Mouse (Mus musculus): Measurements from ENCODE around the gene Cdh12. TPM values are rescaled to one million over a fixed set of nuclear protein-coding genes. Genes with fewer than 3 reads are reported as not detected.

Cdh12 gene
- polyA plus RNA-seq, 3 experiments from 2014 or later, result not detected

DNA sequence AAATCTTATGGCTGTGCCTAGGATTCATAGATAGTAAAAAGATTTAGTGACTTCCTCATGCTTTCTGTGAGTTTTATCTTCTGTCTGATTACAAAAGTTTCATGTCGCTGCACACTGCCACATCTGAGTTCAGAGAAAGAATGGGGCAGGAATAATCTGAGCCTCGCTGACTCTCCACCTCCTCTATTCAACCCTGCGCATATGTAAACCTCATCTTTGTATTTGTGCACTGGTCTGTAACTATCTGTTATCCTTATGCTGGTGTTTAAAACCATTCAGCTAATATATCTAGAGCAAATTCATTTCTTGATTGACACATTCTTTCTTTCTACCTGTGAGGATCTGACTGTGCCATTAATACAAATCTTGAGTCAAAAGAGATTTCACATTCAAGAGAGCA is 944.0 kb downstream of the Cdh12 start:
- ATAC-seq, result no peak

DNA sequence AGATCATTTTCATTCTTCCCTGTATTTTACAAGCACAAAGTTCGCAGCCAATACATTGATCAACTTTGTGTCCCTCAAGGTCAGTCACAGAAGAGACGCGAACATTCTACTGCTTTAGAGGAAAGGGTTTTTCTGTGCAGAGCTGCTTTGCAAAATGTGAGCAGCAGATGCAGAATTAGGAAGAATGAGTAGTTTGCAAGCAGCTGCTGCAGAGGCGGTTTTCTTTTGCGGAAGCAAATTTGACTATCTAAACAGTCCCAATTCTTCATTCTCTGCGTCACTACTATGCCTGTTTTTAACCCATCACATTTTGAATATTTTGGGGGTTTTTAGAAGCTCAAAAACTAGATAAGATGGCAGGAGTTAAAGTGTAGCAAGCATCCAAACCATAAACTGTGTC is 956.1 kb downstream of the Cdh12 start:
- ATAC-seq, result no peak

DNA sequence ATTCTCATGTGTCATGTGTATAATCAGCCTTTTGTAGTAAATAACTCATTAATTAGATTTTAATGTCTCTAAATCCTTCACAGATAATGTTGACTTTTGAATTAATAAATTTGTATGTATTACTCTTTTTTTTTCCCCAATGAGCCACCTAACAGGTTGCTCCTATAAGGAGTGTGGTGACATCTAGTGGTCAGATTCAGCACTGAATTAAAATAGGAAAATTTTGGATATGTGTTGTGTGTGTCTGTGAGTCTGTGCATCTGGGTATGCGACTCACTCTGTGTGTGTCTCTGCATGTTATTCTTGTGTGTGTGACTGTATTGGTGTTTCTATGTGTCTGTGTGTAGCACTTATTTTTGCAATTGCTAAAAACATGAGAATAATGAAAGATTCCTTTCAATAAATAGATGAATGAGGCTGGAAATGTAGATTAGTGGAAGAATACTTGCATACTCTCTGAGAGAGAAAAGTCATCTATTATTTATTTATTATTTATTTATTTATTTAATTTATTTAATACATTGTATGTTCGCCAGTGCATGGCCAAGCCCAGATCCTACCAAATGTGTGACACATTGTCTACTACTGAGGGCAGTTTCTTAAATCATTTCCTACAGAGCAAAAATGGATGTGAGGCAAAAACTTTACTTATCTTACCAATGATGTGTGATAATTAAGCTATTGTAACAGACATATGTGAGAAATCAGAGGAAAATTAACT is 958.4 kb downstream of the Cdh12 start:
- no peak for ATAC-seq

DNA sequence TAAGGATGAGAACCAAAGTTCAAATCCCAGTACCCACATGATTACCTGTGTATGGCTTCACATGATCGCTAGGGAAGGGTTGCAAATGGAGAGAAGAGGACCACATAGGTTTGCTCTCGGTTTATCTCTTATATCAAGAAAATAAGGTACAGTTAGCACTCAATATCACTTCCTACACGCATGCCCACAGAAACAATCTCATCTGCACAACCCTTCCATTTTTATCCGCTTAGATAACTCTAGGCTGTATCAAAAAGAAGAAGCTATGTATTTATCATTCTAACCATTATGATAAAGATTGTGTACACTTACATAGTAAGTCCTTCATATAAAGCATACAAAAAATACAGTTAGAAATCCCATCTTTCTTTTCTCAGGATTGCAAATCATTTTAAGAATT is 988.3 kb downstream of the Cdh12 start:
- no peak for ATAC-seq

DNA sequence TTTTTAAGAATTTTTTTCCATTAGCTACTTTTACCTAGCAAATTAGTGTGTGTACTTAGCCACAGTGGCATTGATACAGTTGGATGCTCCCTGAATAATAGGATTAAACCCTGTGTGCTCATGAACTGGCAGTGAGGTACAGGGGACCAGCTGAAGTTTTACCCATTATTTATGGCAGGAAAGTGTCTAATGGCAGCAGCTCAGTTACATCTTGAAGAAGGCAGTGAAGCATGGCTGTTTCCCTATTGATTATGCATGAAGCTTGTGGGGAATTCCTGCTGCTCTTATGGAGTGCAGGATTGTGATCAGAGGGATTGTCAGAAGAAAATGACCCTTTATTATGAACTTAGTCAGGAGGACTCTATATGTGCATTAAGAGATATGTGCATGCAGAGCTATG is 988.9 kb downstream of the Cdh12 start:
- ATAC-seq, result no peak

DNA sequence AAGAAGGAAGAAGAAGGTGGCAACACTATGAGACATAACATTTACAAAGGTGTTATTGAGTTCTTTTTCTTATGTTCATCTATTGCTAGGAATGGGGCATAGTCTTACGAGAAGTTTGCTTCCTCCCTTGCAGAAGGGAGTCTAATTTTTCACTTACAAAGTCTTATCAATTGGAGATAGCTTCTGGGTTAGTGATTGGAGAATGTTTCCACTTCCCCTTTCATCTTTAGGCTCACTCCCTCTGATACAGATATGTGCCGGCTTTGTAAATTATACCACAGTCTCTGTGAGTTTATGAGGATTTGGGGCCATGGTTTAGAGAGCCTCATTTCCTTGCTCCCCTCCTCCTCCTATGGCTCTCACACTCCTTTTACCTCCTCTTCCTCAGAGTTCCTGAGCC is 1009.0 kb downstream of the Cdh12 start:
- no peak for ATAC-seq

DNA sequence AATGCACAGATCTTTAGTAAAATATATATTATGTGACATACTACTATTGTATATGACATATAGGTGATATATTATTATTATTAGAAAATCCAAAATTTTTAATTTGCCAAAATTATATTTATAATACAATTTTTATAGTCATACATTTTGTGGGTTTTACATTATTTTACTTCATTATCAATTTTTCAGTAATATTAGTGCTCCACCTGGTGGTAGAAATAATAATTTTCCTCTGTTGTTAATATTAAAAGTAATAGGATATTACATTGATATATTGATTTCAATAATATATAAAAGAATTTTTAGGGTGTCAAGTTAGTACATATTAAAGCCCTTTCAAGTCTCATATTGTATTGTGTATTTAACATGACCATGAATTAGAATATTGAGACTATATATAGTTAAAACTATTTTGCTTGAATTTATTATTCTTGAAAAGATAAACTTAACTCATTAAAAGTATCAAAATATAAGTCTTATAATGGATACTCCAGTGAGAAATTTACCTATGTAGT is 1070.3 kb downstream of the Cdh12 start:
- ATAC-seq, result no peak

DNA sequence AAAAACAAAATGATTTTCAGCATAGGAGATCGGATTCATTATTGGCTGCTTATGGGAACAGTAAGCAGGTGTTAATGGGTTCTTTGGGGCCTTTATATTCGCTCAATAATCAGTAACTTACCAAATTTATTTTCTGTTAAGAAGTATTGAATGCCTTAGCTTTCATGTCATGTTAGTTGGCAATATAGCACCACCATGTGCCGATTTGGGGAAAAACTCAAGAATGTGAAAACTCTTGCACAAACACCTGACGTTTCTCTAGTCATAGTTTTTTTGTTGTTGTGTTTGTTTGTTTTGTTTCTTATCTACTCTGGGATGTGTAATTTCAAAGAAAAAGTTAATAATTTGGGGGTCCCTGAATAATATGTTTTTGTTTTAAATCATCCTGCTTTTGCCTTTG is 1081.7 kb downstream of the Cdh12 start:
- no peak for ATAC-seq

DNA sequence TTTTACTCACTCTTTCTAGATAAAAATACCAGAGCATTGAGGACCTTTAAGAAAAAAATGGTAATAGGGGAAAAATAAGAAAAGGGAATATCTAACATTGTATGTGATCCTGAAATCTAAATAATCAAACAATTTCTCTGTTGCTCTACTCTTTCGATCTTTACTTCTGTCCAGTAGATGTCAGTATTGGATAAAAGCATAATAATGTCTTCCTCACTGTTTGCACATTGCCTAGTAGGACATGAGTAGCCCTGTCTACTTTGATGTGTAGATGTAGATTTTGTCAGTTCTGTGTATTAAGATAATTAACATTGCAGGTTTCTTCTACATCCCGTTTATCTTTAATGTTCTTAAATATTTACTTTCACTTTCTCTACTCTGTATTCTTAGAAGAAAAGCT is 1087.8 kb downstream of the Cdh12 start:
- no peak for ATAC-seq

DNA sequence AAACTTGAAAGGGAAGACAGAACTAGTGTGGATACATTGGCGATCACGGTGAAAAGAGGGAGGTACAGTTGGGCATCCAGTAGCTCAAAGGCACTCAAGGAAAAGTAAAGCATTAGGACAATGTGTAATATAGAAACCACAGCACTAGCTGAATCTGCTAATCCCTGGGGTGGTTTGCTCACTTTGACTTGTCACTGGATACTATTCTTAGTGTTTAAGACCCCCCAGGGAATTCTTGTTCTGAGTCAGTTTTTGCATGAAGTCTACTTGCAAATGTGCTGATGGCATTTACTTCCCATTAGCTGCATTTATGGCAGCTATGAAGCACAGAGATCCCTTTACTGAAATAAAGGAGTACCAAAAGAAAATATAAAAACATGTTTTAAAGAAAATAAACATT is 1095.7 kb downstream of the Cdh12 start:
- ATAC-seq, result no peak

DNA sequence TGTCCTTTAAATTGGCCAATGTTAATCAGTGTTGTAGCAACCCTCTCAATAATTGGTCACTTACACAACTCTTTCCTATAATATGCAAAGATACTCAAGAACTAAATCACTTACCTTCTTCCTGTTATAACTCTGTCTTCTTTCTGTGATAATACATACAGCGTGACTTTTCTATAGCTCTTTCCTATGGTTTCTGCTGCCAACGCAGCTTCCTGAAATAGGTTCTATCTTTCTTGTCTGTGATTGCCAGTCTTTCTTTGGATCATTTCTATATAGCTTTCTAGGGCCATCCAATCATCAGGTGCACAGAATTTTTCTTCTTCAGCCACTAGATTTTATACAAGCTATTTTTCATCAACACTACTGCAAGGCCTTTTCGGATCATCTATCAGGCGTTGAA is 1106.9 kb downstream of the Cdh12 start:
- no peak for ATAC-seq

DNA sequence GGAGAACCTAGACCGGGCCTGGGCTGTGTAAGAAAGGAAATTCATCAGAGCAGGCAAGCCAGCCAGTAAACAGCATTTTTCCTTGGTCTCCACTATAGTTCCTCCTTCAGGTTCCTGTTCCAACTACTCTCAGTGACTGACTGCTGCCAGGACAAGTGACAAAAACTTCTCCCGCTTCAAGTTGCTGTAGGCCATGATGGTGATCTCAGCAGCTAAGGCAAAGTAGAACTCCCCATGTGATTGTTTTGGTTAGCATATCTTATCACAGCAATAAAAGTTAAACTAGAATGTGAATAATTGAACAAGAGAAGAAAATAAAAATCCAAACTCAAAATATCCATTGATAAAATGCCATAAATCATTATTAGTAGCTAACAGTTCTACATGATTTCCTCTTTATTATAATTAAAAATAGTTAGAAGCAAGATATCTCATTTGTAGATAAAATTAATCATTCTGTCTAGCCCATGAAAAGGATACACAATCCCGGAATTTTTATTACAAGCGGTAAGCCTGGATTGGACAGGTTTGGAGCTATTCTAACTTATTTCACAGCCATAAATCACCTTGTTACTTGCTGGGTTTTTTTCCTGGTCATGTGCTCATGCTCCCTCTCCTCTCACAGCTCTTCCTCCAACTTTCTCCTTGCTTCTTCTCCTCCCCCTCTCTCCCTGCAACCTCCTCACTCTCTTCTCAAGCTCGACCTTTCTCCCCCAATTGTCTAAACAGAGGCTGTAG is 1117.4 kb downstream of the Cdh12 start:
- ATAC-seq, result no peak

DNA sequence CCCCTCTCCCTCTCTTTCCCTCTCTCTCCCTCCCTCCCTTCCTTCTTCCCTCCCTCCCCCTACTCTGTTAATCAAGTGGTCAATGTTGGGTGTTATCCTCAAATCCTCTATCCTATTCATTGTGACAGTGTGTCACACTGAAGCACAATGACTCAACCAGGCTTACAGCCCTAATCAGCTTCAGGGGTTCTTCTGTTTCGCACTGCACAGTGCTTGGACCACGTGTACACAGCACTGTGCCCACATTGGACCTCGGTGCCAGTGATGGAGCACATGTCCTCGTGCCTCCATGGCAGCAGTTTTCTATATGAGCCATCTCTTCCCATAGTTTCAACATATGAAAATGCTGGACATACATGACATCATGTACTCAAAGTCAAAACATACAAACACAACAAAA is 1155.4 kb downstream of the Cdh12 start:
- no peak for ATAC-seq

Other genes starting within 250 kb of the Cdh12 start
- under 1 TPM in 1 of 3 experiments, not detected in 2; 0.41 TPM for gene Acot10, start 217.5 kb downstream of the Cdh12 start, polyA plus RNA-seq (2017; shearing (Covaris generic))